Mouse (Mus musculus): Measurements from ENCODE around the gene Lair1.
"Not testable (repeated sequence)": the region's sequence is repeated elsewhere in the genome, so short reads cannot be mapped to it uniquely, and the experiment has no call there.

Gene Lair1

GRCm38 (mm10) chr7:4063013-4063412 is at the start of gene Lair1:
Gene Lair1 (minus strand): TSS chr7:4063204.
- DNase-seq, result no peak

GRCm38 (mm10) chr7:4111766-4112165 is 48.8 kb upstream of the Lair1 start:
- DNase-seq, result no peak

DNA sequence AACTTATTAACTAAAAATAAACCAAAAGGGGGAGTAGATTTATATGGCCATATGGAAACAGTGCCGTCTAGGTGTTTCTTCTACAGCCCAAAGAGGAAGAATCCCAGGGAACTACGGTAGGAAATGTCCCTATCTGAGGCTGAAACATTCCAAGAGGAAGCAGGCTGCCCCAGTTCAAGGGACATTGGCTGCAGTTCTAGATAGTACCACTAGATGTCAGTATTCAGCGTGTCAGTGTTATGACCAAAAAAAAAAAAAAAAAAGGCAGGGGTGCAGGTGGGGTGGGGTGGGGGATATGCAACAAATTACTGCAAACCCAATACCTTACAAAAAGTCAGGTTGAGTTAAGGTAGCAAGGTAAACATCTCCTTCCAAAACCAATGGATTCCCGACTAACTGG is 40.4 kb upstream of the Lair1 start:
- peak; percentile 60 to 83 for DNase-seq

DNA sequence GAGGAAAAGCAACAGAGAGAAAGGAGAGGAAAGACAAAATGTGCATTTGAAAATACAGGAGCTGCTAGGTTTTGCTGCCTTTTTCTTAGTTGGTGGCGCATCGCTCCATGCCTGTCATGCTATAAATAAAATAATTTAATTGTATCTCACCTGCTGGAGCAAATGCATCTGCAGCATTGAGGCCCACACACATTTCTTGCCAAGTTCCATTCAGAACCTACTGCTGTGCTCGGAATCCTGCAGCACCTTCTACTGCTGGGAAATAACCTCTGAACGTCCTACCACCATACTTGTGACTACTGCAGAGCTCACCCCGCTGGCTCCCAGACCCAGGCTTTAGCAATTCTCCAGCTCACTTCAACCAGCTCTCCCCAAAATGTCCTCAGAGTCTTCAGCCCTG is 38.1 kb upstream of the Lair1 start:
- no peak for DNase-seq

DNA sequence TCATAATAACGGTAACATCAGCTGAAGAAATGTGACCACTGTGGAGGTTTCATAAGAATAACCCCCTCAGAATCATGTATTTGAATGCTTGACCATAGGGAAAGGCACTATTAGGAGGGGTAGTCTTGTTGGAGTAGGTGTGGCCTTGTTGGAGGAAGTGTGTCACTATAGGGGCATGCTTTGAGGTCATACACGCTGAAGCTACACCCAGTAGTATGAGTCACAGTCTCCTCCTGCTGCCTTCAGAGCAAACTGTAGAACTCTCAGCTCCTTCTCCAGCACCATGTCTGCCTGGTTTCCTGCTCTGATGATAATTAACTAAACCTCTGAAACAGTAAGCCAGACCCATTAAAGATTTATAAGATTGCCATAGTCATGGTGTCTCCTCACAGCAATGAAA is 35.8 kb upstream of the Lair1 start:
- DNase-seq, result no peak

DNA sequence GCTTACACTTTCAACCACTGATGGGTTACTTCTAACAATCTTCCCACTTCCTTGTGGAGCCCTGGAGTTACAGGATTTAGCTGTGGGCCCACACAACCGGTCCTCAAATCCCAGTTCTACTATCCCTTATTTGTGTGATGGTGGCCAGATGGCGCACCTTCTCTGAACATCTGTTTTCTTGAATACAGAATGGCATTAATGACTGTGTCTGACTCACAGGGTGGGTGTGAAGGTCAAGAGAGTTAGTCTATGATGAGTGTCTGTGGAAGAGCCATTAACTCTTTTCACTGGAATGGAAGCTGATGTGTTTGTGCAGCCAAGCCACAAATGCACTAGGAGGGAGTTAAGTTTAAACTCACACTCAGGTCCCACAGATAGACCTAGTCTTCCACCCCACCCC is 35.3 kb upstream of the Lair1 start:
- no peak for DNase-seq

DNA sequence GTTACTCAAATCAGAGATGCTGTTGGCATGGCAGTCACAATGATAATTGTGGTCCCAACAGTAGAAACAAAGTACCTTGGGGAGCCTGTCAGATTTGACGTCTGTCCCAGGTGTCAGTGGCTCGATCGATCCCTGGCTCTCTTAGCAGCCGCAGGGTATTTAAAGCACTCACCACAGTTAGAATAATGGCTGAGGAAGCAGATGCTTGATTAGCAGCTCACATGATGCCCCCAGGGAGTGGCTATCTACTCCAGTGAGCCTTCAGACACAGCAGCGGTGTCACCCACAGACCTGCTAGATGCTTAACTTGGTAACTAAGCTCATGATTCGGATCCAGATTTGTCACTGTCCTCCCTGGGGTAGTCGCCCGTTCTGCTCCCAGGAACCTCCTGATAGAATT is 28.2 kb upstream of the Lair1 start:
- no peak for DNase-seq

GRCm38 (mm10) chr7:4088679-4089078 is 25.7 kb upstream of the Lair1 start:
- DNase-seq, result no peak

- no peak for DNase-seq
Measured at GRCm38 (mm10) chr7:4087896-4088480, 25.0 kb upstream of the Lair1 start.

DNA sequence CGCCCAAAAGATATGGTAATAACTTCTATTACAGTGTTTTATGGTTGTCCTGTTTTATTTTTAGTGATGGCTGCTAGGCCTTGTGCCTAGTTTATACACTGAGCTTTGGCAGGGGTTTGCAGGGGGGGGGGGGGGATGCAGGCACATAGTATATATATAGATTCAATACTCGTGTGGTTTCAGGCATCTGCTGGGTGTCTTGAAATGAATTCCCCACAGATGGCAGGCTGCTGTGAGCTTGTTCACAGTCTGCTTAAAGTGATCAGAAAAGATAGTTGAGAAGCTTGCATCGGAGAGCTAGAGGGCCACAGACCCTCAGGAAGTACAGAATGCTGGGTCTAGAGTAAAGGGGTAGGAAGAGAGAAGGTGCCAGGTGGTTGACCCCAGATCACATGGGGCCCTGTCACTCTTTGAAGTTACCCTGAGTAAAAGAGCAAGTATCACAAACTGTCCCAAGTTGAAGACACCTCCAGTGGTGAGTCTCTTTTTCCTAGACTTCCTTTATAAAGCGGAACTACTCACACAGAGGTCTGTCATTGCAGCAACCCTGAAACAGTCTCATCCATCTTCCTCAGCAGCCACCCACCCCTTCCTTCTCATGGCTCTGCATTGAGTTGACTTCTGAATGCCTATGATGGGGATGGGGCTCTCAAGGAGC is 24.4 kb upstream of the Lair1 start:
- no peak for DNase-seq

- no peak for DNase-seq
Measured at GRCm38 (mm10) chr7:4085562-4085961, 22.6 kb upstream of the Lair1 start.

- no peak for DNase-seq
Measured at GRCm38 (mm10) chr7:4084161-4084560, 21.2 kb upstream of the Lair1 start.

- peak in 1 of 2 experiments; percentile 6 for DNase-seq
Measured at GRCm38 (mm10) chr7:4082804-4083203, 19.8 kb upstream of the Lair1 start.

DNA sequence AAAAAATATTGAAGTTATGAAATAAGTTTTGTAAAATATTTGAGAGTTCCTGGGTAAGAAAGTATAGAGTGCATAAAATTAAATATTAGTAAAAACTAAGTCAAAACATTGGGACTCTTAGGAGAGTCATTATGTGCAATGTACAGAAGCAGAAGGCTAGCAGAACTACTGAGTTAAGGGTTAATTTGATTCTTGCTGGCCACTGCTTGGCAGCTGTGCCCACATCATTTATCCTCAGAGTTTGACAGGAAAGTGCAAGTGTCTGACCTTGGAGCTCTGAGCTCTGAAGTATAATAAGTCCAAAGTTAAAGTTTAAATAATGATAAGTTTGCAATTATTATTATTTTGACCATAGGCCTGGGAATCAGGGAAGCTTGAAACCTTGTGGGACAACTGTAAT is 18.7 kb upstream of the Lair1 start:
- DNase-seq, result no peak

DNA sequence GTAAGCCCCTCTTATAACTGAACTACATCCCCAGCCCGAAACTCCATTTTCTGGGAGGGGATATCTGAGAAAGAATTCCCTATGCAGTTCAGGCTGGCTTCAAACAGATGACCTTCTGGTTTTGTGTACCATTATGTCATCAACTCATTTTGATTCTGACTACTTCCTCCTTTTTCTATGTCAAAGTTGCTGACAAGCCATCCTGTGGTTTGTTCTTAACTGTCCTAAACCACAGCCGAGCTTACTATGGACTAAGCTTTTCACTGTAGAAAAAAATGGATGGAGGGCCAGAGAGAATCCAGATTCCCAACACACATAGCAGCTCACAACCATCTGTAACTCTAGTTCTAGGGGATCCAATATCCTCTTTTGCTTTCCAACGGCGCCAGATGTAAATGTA is 17.5 kb upstream of the Lair1 start:
- no peak for DNase-seq

GRCm38 (mm10) chr7:4079511-4079910 is 16.5 kb upstream of the Lair1 start:
- peak in 1 of 2 experiments; percentile 5 for DNase-seq

GRCm38 (mm10) chr7:4073144-4073543 is 10.1 kb upstream of the Lair1 start:
- DNase-seq, result no peak

- no peak for DNase-seq
Measured at GRCm38 (mm10) chr7:4071066-4071465, 8.1 kb upstream of the Lair1 start.

GRCm38 (mm10) chr7:4063714-4064425 is 866 bp upstream of the Lair1 start:
- DNase-seq, result no peak

- DNase-seq, result not testable (repeated sequence)
Measured at GRCm38 (mm10) chr7:4060602-4061188, 2.3 kb downstream of the Lair1 start.

GRCm38 (mm10) chr7:4026794-4027421 is 36.1 kb downstream of the Lair1 start:
- peak; percentile 3 to 6 for DNase-seq

DNA sequence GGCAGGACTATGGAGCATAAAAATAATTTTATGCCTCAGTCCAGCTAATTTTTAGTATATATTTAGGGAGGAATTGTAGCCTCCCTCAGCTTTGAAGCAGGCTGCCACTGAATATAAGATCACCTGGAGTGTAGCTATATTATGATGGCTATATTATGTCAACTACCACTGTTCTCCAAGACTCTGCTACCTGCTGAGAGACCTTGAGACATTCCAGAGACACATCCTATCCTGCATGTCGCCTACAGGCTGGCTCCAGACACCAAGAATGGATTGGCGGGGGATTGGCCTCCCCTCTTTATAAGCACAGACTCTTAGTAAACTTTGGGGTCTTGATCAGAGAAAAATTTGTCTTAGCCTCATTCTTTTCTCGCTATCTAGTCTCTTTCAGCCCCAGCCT is 58.4 kb downstream of the Lair1 start:
- not testable (repeated sequence) for DNase-seq

GRCm38 (mm10) chr7:4003996-4004395 is 59.0 kb downstream of the Lair1 start:
- not testable (repeated sequence) for DNase-seq
